Mouse (Mus musculus): ENCODE measurements around the gene Gbp9. TPM values are rescaled to one million over a fixed set of nuclear protein-coding genes. Genes with fewer than 3 reads are reported as not detected.
"Not testable (repeated sequence)": the region's sequence is repeated elsewhere in the genome, so short reads cannot be mapped to it uniquely, and the experiment has no call there.

Gene Gbp9
- 0.67 and 0.90 TPM in 2 replicates for polyA plus RNA-seq (2014; fragmentation: Nextera tagmentation; extraction: Ambion mirVana)

DNA sequence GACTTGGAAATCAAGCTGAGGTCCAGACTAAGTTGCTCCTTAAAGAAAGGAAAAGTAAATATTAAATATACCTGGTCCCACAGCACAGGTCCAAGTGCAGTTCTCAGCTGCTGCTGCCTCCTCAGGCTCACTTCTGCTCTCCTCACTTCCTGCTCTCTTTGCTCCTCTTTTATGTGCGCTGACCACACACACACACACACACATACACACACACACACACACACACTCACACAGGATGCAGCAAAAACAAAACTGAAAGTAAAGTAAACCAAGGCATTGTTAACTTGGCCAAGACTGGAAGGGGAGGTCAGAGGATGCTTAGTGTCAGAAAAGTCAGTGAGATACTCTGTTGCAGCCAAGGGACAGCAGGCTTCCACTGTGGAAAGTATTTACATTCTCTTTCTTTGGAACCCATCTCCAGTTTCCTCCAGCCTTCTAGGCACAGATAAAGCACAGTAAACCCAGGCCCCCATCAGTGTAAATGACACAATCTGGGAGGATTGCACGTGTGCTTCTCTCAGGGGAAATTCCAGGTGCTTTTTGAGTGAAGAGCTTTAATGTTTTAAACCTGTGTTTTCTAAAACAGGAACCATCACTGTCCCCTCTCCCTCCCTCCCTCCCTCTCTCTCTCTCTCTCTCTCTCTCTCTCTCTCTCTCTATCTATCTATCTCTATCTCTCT lies at the start of gene Gbp9, which contains the start of the genes Gbp8 and Gbp4:
Gene Gbp9 (minus strand): TSS at position 131 of the 680 bp plus-strand sequence.
Gene Gbp8 (minus strand): TSS at position 132 of the 680 bp plus-strand sequence.
Gene Gbp4 (minus strand): TSS at position 178 of the 680 bp plus-strand sequence.
- not testable (repeated sequence) for H3K27me3 ChIP-seq (ENCODE audit: control insufficient read depth, insufficient read depth, low read length); H3K4me2 ChIP-seq (ENCODE audit: low read depth, low read length, severe bottlenecking); DNase-seq (ENCODE audit: low spot score); H3K36me3 ChIP-seq (ENCODE audit: control insufficient read depth, insufficient read depth, low read length); H3K4me3 ChIP-seq (ENCODE audit: low read depth, low read length); H3K9ac ChIP-seq (ENCODE audit: low read length); ATAC-seq (replicated peaks; ENCODE audit: low FRiP score); H3K27ac ChIP-seq (ENCODE audit: low read depth, low read length); H3K4me1 ChIP-seq (replicated peaks; ENCODE audit: control insufficient read depth, insufficient read depth, low read length); H3K9me3 ChIP-seq (ENCODE audit: control insufficient read depth, low read length)
- WGBS = 31% methylated on average over 2 of the region's 2 CpGs

DNA sequence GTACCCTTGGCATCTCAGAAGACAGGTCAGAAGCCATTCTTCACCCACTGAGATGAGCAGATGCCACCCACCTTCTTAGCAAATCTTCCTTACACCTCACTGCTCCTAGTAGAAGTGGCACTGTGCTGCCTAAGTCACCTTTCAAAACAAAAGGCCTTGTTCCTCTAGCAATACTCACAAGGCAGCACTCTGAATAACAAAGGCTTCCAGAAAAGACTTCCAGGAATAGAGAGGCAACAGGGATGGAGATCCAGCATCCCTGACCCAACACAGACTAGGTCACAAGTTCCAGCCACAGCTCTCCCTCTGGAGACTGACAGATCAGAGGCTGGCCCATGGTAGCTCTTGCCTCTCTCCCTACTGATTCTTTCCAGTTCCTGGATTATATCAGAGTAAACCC lies 42.1 kb upstream of the Gbp9 start:
- Histone ChIP-seq H3K4me3 (ENCODE audit: low read depth, low read length) (no peak overlapping the region), H3K9ac (ENCODE audit: low read length) (no peak overlapping the region), H3K27ac (ENCODE audit: low read depth, low read length) (no peak overlapping the region), H3K4me1 (replicated peaks; ENCODE audit: control insufficient read depth, insufficient read depth, low read length) (no peaks in the 10 kb centered on the region), H3K36me3 (ENCODE audit: control insufficient read depth, insufficient read depth, low read length) (no peaks in the 10 kb centered on the region), H3K27me3 (ENCODE audit: control insufficient read depth, insufficient read depth, low read length) (no peaks in the 10 kb centered on the region), H3K9me3 (ENCODE audit: control insufficient read depth, low read length) (no peaks in the 10 kb centered on the region), H3K4me2 (ENCODE audit: low read depth, low read length, severe bottlenecking) (no peak overlapping the region)
- DNase-seq (ENCODE audit: low spot score) (no peak), ATAC-seq (replicated peaks; ENCODE audit: low FRiP score) (no peak)

DNA sequence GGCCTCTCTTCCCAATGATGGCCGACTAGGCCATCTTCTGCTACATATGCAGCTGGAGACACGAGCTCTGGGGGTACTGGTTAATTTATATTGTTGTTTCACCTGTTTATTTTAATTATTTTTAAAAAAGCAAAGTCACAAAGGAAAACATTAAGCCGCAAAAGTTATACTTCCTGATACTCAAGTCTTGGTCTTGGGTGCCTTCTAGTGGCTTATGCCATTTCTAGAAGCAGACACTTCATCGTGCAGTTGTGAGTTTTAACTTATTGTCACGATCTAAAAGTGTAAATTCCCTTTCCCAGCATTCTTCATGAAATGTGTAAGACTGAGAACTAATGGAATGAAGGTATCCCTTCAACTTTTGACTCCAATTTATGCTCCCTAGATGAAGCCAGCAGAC lies 17.2 kb upstream of the Gbp9 start:
- Histone ChIP-seq H3K9me3 (ENCODE audit: control insufficient read depth, low read length) (no peaks in the 10 kb centered on the region), H3K36me3 (ENCODE audit: control insufficient read depth, insufficient read depth, low read length) (no peaks in the 10 kb centered on the region), H3K4me2 (ENCODE audit: low read depth, low read length, severe bottlenecking) (no peak overlapping the region), H3K4me3 (ENCODE audit: low read depth, low read length) (no peak overlapping the region), H3K9ac (ENCODE audit: low read length) (no peak overlapping the region), H3K27me3 (ENCODE audit: control insufficient read depth, insufficient read depth, low read length) (no peaks in the 10 kb centered on the region), H3K4me1 (replicated peaks; ENCODE audit: control insufficient read depth, insufficient read depth, low read length) (no peaks in the 10 kb centered on the region), H3K27ac (ENCODE audit: low read depth, low read length) (no peak overlapping the region)
- ATAC-seq (replicated peaks; ENCODE audit: low FRiP score) = no peak
- no peak for DNase-seq (ENCODE audit: low spot score)
- WGBS = 87% methylated on average over 5 of the region's 5 CpGs

DNA sequence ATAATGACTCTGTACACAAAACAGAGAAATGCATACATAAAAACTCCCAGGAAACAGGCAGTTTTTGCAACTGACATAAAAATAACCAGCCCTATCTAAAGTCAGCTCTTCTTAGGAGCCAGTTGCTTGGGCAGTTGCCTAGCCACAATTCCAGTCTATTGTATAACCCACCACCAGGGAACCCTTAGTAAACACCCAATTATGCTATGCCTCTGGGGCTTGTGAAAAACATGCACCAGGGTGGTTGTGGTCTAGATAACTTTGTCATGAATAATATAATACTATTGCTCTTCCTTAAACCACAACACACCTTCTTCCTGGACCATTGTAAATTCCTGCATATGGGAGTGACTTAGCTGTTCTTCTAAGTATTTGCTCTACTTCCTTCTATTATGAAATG lies 14.7 kb upstream of the Gbp9 start:
- no peak overlapping the region for H3K9ac ChIP-seq (ENCODE audit: low read length)
- DNase-seq (ENCODE audit: low spot score) (no peak), ATAC-seq (replicated peaks; ENCODE audit: low FRiP score) (no peak)
- no peaks in the 10 kb centered on the region for H3K9me3 ChIP-seq (ENCODE audit: control insufficient read depth, low read length)
- H3K27ac ChIP-seq (ENCODE audit: low read depth, low read length) = no peak overlapping the region
- H3K27me3 ChIP-seq (ENCODE audit: control insufficient read depth, insufficient read depth, low read length) = no peaks in the 10 kb centered on the region
- no peaks in the 10 kb centered on the region for H3K4me1 ChIP-seq (replicated peaks; ENCODE audit: control insufficient read depth, insufficient read depth, low read length)
- H3K4me2 ChIP-seq (ENCODE audit: low read depth, low read length, severe bottlenecking) = no peak overlapping the region
- H3K36me3 ChIP-seq (ENCODE audit: control insufficient read depth, insufficient read depth, low read length) = no peaks in the 10 kb centered on the region
- H3K4me3 ChIP-seq (ENCODE audit: low read depth, low read length) = no peak overlapping the region

DNA sequence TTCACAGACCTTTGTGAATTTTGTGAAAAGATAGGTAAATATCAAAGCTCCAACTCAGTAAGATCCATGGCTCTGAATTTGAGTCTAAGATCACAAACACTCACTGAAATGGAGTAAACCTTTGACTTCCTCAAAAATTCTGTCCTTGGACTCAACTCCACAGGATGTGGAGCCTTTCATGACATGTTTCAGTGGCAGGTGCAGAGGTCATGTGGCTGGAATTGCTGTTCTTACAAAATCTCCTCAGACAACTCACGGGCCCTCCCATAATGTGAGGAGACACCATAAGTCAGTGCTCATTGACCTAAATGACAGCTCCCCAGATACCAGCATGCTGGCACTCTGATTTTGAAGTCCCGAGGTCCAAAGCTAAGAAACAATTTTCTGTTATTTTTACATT lies 8.7 kb upstream of the Gbp9 start:
- not testable (repeated sequence) for H3K4me3 ChIP-seq (ENCODE audit: low read depth, low read length); H3K36me3 ChIP-seq (ENCODE audit: control insufficient read depth, insufficient read depth, low read length); H3K9me3 ChIP-seq (ENCODE audit: control insufficient read depth, low read length); H3K4me1 ChIP-seq (replicated peaks; ENCODE audit: control insufficient read depth, insufficient read depth, low read length); H3K27ac ChIP-seq (ENCODE audit: low read depth, low read length); H3K9ac ChIP-seq (ENCODE audit: low read length); ATAC-seq (replicated peaks; ENCODE audit: low FRiP score); H3K27me3 ChIP-seq (ENCODE audit: control insufficient read depth, insufficient read depth, low read length); H3K4me2 ChIP-seq (ENCODE audit: low read depth, low read length, severe bottlenecking); DNase-seq (ENCODE audit: low spot score)
- 76% methylated on average over 2 of the region's 2 CpGs for WGBS

DNA sequence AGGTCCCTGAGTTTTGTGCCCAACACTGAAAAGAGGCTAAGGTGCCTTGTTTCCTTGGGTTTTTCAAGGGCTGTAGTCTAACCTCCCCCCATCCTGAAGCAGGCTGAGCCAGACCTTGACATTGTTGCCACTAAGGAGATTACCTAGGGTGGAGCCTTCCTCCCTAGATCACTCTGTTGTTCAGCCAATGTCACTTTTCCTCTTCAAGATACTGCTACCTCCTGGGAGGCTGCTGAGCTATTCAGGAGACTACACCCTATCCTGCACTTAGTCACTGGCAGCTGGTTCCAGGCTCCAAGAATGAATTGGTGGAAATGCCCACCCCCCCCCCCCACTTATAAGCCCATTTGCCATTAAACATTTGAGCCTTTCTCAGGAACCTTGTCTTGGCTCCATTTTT lies 7.1 kb upstream of the Gbp9 start:
- Histone ChIP-seq H3K4me3 (ENCODE audit: low read depth, low read length) (no peak overlapping the region), H3K4me1 (replicated peaks; ENCODE audit: control insufficient read depth, insufficient read depth, low read length) (no peaks in the 10 kb centered on the region), H3K36me3 (ENCODE audit: control insufficient read depth, insufficient read depth, low read length) (no peaks in the 10 kb centered on the region), H3K9me3 (ENCODE audit: control insufficient read depth, low read length) (no peaks in the 10 kb centered on the region), H3K9ac (ENCODE audit: low read length) (no peak overlapping the region), H3K4me2 (ENCODE audit: low read depth, low read length, severe bottlenecking) (no peak overlapping the region), H3K27ac (ENCODE audit: low read depth, low read length) (no peak overlapping the region), H3K27me3 (ENCODE audit: control insufficient read depth, insufficient read depth, low read length) (no peaks in the 10 kb centered on the region)
- no peak for ATAC-seq (replicated peaks; ENCODE audit: low FRiP score)
- DNase-seq (ENCODE audit: low spot score) = no peak

DNA sequence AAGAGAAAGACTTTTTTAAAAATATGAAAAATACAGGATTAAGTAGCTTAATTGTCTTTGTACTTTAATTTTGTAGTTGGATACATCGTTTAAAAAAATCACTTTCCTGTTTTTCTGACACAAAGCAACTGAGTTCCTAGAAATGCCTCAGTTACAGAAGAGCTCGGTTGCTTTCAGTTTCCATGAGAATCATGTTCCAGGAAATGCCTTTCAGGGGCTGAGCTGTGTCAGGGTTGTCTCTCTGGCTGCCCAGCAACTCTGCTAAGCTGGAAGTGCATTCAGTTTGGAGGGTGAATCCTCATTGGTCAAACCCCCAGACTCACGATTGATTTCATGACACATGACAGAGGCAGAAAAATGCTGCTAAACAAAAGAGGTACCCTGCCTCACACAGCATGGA lies 6.4 kb upstream of the Gbp9 start:
- not testable (repeated sequence) for H3K9me3 ChIP-seq (ENCODE audit: control insufficient read depth, low read length); ATAC-seq (replicated peaks; ENCODE audit: low FRiP score); H3K27ac ChIP-seq (ENCODE audit: low read depth, low read length); H3K4me1 ChIP-seq (replicated peaks; ENCODE audit: control insufficient read depth, insufficient read depth, low read length); H3K9ac ChIP-seq (ENCODE audit: low read length); DNase-seq (ENCODE audit: low spot score); H3K4me2 ChIP-seq (ENCODE audit: low read depth, low read length, severe bottlenecking); H3K4me3 ChIP-seq (ENCODE audit: low read depth, low read length); H3K36me3 ChIP-seq (ENCODE audit: control insufficient read depth, insufficient read depth, low read length); H3K27me3 ChIP-seq (ENCODE audit: control insufficient read depth, insufficient read depth, low read length)
- 63% methylated on average over 3 of the region's 3 CpGs for WGBS

DNA sequence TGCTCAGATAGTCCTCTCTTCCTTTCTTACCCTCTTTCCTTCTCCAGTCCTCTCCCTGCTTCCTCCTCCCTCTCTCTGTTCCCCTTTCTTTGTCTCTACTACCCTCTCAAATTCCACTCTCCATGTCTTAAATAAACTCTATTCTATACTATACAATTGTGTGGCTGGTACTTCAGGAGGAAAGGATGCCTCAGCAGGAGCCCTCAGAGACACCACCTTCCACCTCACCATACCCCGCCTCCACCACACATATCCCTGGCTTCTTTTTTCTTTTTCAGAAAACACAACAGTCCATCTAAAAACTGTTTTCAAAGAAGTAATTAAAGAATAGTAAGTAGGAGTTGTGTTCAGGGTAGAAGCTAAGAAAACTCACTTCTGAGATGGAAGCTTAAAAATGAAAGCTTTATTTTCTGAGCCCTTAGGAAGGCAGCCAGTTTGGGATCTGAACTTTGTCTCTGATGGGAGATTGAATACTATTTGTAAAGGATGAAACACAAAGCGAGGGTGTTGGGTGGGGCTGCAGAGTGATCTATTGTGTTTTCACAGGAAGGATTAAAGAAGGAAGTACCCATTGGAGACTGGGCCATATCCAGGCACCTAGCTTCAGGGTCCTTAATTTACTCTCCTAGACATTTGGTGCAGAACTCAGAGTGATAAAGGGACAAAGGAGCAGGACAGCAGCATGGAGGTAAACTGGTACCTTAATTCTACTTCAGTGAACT lies 911 bp upstream of the Gbp9 start:
- DNase-seq (ENCODE audit: low spot score); ATAC-seq (replicated peaks; ENCODE audit: low FRiP score); H3K9ac ChIP-seq (ENCODE audit: low read length); H3K4me1 ChIP-seq (replicated peaks; ENCODE audit: control insufficient read depth, insufficient read depth, low read length); H3K27ac ChIP-seq (ENCODE audit: low read depth, low read length); H3K36me3 ChIP-seq (ENCODE audit: control insufficient read depth, insufficient read depth, low read length); H3K4me3 ChIP-seq (ENCODE audit: low read depth, low read length); H3K9me3 ChIP-seq (ENCODE audit: control insufficient read depth, low read length); H3K4me2 ChIP-seq (ENCODE audit: low read depth, low read length, severe bottlenecking); H3K27me3 ChIP-seq (ENCODE audit: control insufficient read depth, insufficient read depth, low read length): not testable (repeated sequence)
- whole genome bisulfite sequencing = 31% methylated on average over 2 of the region's 2 CpGs

DNA sequence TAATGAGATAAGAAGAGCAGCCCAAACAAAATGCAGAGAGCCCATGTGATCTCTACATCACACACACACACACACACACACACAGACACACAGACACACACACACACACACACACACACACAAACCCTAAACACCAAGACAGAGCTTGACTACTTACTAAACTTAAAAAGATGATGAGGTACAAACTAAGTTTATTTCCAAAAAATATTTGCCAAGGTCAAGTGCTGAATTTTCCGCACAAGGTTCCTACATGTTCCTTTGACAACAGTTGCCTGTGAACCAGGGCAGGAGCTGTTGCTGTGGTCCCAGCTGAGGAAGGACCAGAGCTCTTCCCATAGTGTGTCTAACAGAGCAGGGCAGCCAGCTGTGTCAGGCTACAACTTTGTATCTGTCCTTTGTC lies 433 bp downstream of the Gbp9 start:
- no peak for ATAC-seq (replicated peaks; ENCODE audit: low FRiP score)
- H3K27ac ChIP-seq (ENCODE audit: low read depth, low read length) = no peak overlapping the region

More for the DNA sequence above, 433 bp downstream of the Gbp9 start:
- WGBS = 77% methylated on average over 1 of the region's 1 CpGs
- H3K4me1 ChIP-seq (replicated peaks; ENCODE audit: control insufficient read depth, insufficient read depth, low read length) = no peaks in the 10 kb centered on the region
- no peaks in the 10 kb centered on the region for H3K27me3 ChIP-seq (ENCODE audit: control insufficient read depth, insufficient read depth, low read length)
- DNase-seq (ENCODE audit: low spot score) = no peak
- no peaks in the 10 kb centered on the region for H3K36me3 ChIP-seq (ENCODE audit: control insufficient read depth, insufficient read depth, low read length)
- no peaks in the 10 kb centered on the region for H3K9me3 ChIP-seq (ENCODE audit: control insufficient read depth, low read length)
- no peak overlapping the region for H3K4me2 ChIP-seq (ENCODE audit: low read depth, low read length, severe bottlenecking)
- H3K4me3 ChIP-seq (ENCODE audit: low read depth, low read length) = no peak overlapping the region
- no peak overlapping the region for H3K9ac ChIP-seq (ENCODE audit: low read length)

Data from forebrain, embryonic 11.5 days (tissue).